Mouse (Mus musculus): ENCODE data around the gene Insig2. TPM values are rescaled to one million over a fixed set of nuclear protein-coding genes. Genes with fewer than 3 reads are reported as not detected.

Gene Insig2
- polyA plus RNA-seq, 1 experiment: 37.0 TPM

GRCm38 (mm10) chr1:121323501-121323900 is 8.9 kb downstream of the Insig2 start:
- TF ChIP-seq POLR2A (IDR thresholded peaks at IDR 0.05; ENCODE audit: borderline replicate concordance, extremely low read depth, insufficient read depth, insufficient read length, poor library complexity, severe bottlenecking): no peak
- TF ChIP-seq CTCF (IDR thresholded peaks at IDR 0.05; ENCODE audit: borderline replicate concordance, extremely low read depth, insufficient read depth, insufficient read length): no peak
- DNase-seq (ENCODE audit: low read depth): no peak

GRCm38 (mm10) chr1:121314766-121315428 is 17.5 kb downstream of the Insig2 start:
- DNase-seq (ENCODE audit: low read depth): peak; percentile 91
- TF ChIP-seq POLR2A (IDR thresholded peaks at IDR 0.05; ENCODE audit: borderline replicate concordance, extremely low read depth, insufficient read depth, insufficient read length, poor library complexity, severe bottlenecking): no peak
- TF ChIP-seq CTCF (IDR thresholded peaks at IDR 0.05; ENCODE audit: borderline replicate concordance, extremely low read depth, insufficient read depth, insufficient read length): no peak

- TF ChIP-seq POLR2A (IDR thresholded peaks at IDR 0.05; ENCODE audit: borderline replicate concordance, extremely low read depth, insufficient read depth, insufficient read length, poor library complexity, severe bottlenecking) (no peak), CTCF (IDR thresholded peaks at IDR 0.05; ENCODE audit: borderline replicate concordance, extremely low read depth, insufficient read depth, insufficient read length) (no peak)
- no peak for DNase-seq (ENCODE audit: low read depth)
Observed at GRCm38 (mm10) chr1:121313181-121313580, 19.2 kb downstream of the Insig2 start.

- TF ChIP-seq CTCF (IDR thresholded peaks at IDR 0.05; ENCODE audit: borderline replicate concordance, extremely low read depth, insufficient read depth, insufficient read length): no peak
- DNase-seq (ENCODE audit: low read depth): no peak
Observed at GRCm38 (mm10) chr1:121312326-121312725, 20.1 kb downstream of the Insig2 start.

GRCm38 (mm10) chr1:121296717-121297255 is 35.6 kb downstream of the Insig2 start:
- TF ChIP-seq CTCF (IDR thresholded peaks at IDR 0.05; ENCODE audit: borderline replicate concordance, extremely low read depth, insufficient read depth, insufficient read length): no peak
- no peak for TF ChIP-seq POLR2A (IDR thresholded peaks at IDR 0.05; ENCODE audit: borderline replicate concordance, extremely low read depth, insufficient read depth, insufficient read length, poor library complexity, severe bottlenecking)
- DNase-seq (ENCODE audit: low read depth): peak; percentile 41

- no peak for TF ChIP-seq POLR2A (IDR thresholded peaks at IDR 0.05; ENCODE audit: borderline replicate concordance, extremely low read depth, insufficient read depth, insufficient read length, poor library complexity, severe bottlenecking)
- no peak for TF ChIP-seq CTCF (IDR thresholded peaks at IDR 0.05; ENCODE audit: borderline replicate concordance, extremely low read depth, insufficient read depth, insufficient read length)
- no peak for DNase-seq (ENCODE audit: low read depth)
Observed at GRCm38 (mm10) chr1:121293571-121293970, 38.8 kb downstream of the Insig2 start.

- DNase-seq (ENCODE audit: low read depth): no peak
- TF ChIP-seq POLR2A (IDR thresholded peaks at IDR 0.05; ENCODE audit: borderline replicate concordance, extremely low read depth, insufficient read depth, insufficient read length, poor library complexity, severe bottlenecking): no peak
- TF ChIP-seq CTCF (IDR thresholded peaks at IDR 0.05; ENCODE audit: borderline replicate concordance, extremely low read depth, insufficient read depth, insufficient read length): no peak
Observed at GRCm38 (mm10) chr1:121290841-121291240, 41.5 kb downstream of the Insig2 start.

GRCm38 (mm10) chr1:121290340-121290739 is 42.0 kb downstream of the Insig2 start:
- DNase-seq (ENCODE audit: low read depth): no peak
- TF ChIP-seq POLR2A (IDR thresholded peaks at IDR 0.05; ENCODE audit: borderline replicate concordance, extremely low read depth, insufficient read depth, insufficient read length, poor library complexity, severe bottlenecking) (no peak), CTCF (IDR thresholded peaks at IDR 0.05; ENCODE audit: borderline replicate concordance, extremely low read depth, insufficient read depth, insufficient read length) (no peak)

- no peak for TF ChIP-seq CTCF (IDR thresholded peaks at IDR 0.05; ENCODE audit: borderline replicate concordance, extremely low read depth, insufficient read depth, insufficient read length)
- no peak for TF ChIP-seq POLR2A (IDR thresholded peaks at IDR 0.05; ENCODE audit: borderline replicate concordance, extremely low read depth, insufficient read depth, insufficient read length, poor library complexity, severe bottlenecking)
- no peak for DNase-seq (ENCODE audit: low read depth)
Observed at GRCm38 (mm10) chr1:121284197-121284596, 48.2 kb downstream of the Insig2 start.

- DNase-seq (ENCODE audit: low read depth): no peak
- TF ChIP-seq POLR2A (IDR thresholded peaks at IDR 0.05; ENCODE audit: borderline replicate concordance, extremely low read depth, insufficient read depth, insufficient read length, poor library complexity, severe bottlenecking) (no peak), CTCF (IDR thresholded peaks at IDR 0.05; ENCODE audit: borderline replicate concordance, extremely low read depth, insufficient read depth, insufficient read length) (no peak)
Observed at GRCm38 (mm10) chr1:121280501-121280900, 51.9 kb downstream of the Insig2 start.

- peak; percentile 30 for DNase-seq (ENCODE audit: low read depth)
- TF ChIP-seq CTCF (IDR thresholded peaks at IDR 0.05; ENCODE audit: borderline replicate concordance, extremely low read depth, insufficient read depth, insufficient read length) (no peak), POLR2A (IDR thresholded peaks at IDR 0.05; ENCODE audit: borderline replicate concordance, extremely low read depth, insufficient read depth, insufficient read length, poor library complexity, severe bottlenecking) (no peak)
Observed at GRCm38 (mm10) chr1:121278370-121278769, 54.0 kb downstream of the Insig2 start.

- TF ChIP-seq POLR2A (IDR thresholded peaks at IDR 0.05; ENCODE audit: borderline replicate concordance, extremely low read depth, insufficient read depth, insufficient read length, poor library complexity, severe bottlenecking) (no peak), CTCF (IDR thresholded peaks at IDR 0.05; ENCODE audit: borderline replicate concordance, extremely low read depth, insufficient read depth, insufficient read length) (no peak)
- no peak for DNase-seq (ENCODE audit: low read depth)
Observed at GRCm38 (mm10) chr1:121277466-121277865, 54.9 kb downstream of the Insig2 start.
